Mouse (Mus musculus): ENCODE data around the gene Asap3. TPM values are rescaled to one million over a fixed set of nuclear protein-coding genes. Genes with fewer than 3 reads are reported as not detected.

Gene Asap3
- total RNA-seq, 1 experiment, result 4.7 TPM

DNA sequence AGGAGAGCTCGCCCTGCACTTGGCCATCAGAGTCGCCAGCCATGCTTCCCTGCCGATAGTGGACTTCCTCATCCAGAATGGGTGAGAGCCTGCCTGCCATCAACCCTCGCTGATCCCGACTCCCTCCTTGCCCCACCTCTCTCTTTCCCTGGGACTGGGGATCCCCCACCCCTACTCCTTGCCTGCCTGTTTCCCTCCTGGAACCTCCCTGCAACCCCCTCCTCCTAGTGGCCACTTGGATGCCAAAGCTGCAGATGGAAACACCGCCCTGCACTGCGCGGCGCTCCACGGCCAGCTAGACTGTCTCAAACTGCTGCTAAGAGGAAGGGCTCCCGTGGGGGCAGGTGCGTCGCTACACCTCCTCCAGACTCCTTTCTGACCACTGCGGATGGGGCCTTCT, 34.0 kb downstream of the Asap3 start:
- peaks cover 29% of the 10 kb centered on the region for H3K36me3 ChIP-seq (ENCODE audit: control insufficient read depth, insufficient read depth, low read length, poor library complexity, severe bottlenecking)
- no peak overlapping the region for H3K9ac ChIP-seq (ENCODE audit: insufficient read depth, low read depth, low read length, poor library complexity, severe bottlenecking)
- no peak for DNase-seq (ENCODE audit: low read depth, low spot score)
- no peak overlapping the region for H3K4me3 ChIP-seq (ENCODE audit: insufficient read depth in 1 of 2, low read depth in 1 of 2, low read length in 2 of 2, poor library complexity in 1 of 2, severe bottlenecking in 1 of 2)
- H3K9me3 ChIP-seq (ENCODE audit: control insufficient read depth, insufficient read depth, low read depth, low read length), result no peaks in the 10 kb centered on the region
- H3K27ac ChIP-seq (ENCODE audit: insufficient read depth, low read depth, low read length, poor library complexity, severe bottlenecking), result 0 out of 2 replicates have a peak overlapping the region, but pooled peaks have one; percentile 39
- no peak for TF ChIP-seq ZNF384 (IDR thresholded peaks at IDR 0.05; ENCODE audit: low read depth, low read length)
- no peak for TF ChIP-seq MAFK (IDR thresholded peaks at IDR 0.05; ENCODE audit: insufficient read depth, low read depth, low read length)
- no peak for TF ChIP-seq ZC3H11A (IDR thresholded peaks at IDR 0.05; ENCODE audit: borderline replicate concordance, low read depth, low read length)
- TF ChIP-seq HCFC1 (IDR thresholded peaks at IDR 0.05; ENCODE audit: borderline replicate concordance, insufficient read depth, low read length), result no peak
- TF ChIP-seq CHD2 (IDR thresholded peaks at IDR 0.05; ENCODE audit: low read depth, low read length), result no peak
- in situ Hi-C loops (cut with MboI; ENCODE audit: low sequenced_read_pairs in 2 of 2, unreplicated experiment in 2 of 2), result no loop called here
- peaks cover 9 to 30% of the 10 kb centered on the region in 2 experiments for H3K4me1 ChIP-seq (ENCODE audit: control insufficient read depth in 2 of 2, insufficient read depth in 2 of 2, low read length in 2 of 2, poor library complexity in 1 of 2)

DNA sequence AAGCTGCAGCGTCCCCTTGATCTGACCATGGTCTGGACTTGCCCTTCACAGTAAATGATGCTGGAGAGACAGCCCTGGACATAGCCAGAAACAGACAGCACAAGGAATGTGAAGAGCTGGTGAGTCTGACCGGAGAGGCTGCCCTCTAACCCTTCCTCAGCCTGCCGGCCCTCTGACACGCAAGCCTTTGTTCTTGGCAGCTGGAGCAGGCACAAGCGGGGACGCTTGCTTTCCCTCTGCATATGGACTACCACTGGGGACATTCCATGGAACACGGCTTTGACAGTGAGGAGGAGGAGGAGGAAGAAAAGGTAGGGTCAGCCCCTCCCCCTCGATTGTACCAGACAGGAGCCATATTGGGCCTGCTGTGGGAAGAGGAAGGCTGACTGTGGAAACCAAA, 34.8 kb downstream of the Asap3 start:
- H3K4me1 ChIP-seq (ENCODE audit: control insufficient read depth in 2 of 2, insufficient read depth in 2 of 2, low read length in 2 of 2, poor library complexity in 1 of 2), result peaks cover 9 to 33% of the 10 kb centered on the region in 2 experiments
- in situ Hi-C loops (cut with MboI; ENCODE audit: low sequenced_read_pairs in 2 of 2, unreplicated experiment in 2 of 2), result no loop called here
- TF ChIP-seq ZNF384 (IDR thresholded peaks at IDR 0.05; ENCODE audit: low read depth, low read length) (no peak), ZC3H11A (IDR thresholded peaks at IDR 0.05; ENCODE audit: borderline replicate concordance, low read depth, low read length) (no peak), MAFK (IDR thresholded peaks at IDR 0.05; ENCODE audit: insufficient read depth, low read depth, low read length) (no peak), HCFC1 (IDR thresholded peaks at IDR 0.05; ENCODE audit: borderline replicate concordance, insufficient read depth, low read length) (no peak), CHD2 (IDR thresholded peaks at IDR 0.05; ENCODE audit: low read depth, low read length) (no peak)
- DNase-seq (ENCODE audit: low read depth, low spot score), result no peak
- no peak overlapping the region for H3K4me3 ChIP-seq (ENCODE audit: insufficient read depth in 1 of 2, low read depth in 1 of 2, low read length in 2 of 2, poor library complexity in 1 of 2, severe bottlenecking in 1 of 2)
- H3K9ac ChIP-seq (ENCODE audit: insufficient read depth, low read depth, low read length, poor library complexity, severe bottlenecking), result no peak overlapping the region
- H3K36me3 ChIP-seq (ENCODE audit: control insufficient read depth, insufficient read depth, low read length, poor library complexity, severe bottlenecking), result peaks cover 28% of the 10 kb centered on the region
- H3K27ac ChIP-seq (ENCODE audit: insufficient read depth, low read depth, low read length, poor library complexity, severe bottlenecking), result no peak overlapping the region
- H3K9me3 ChIP-seq (ENCODE audit: control insufficient read depth, insufficient read depth, low read depth, low read length), result no peaks in the 10 kb centered on the region

DNA sequence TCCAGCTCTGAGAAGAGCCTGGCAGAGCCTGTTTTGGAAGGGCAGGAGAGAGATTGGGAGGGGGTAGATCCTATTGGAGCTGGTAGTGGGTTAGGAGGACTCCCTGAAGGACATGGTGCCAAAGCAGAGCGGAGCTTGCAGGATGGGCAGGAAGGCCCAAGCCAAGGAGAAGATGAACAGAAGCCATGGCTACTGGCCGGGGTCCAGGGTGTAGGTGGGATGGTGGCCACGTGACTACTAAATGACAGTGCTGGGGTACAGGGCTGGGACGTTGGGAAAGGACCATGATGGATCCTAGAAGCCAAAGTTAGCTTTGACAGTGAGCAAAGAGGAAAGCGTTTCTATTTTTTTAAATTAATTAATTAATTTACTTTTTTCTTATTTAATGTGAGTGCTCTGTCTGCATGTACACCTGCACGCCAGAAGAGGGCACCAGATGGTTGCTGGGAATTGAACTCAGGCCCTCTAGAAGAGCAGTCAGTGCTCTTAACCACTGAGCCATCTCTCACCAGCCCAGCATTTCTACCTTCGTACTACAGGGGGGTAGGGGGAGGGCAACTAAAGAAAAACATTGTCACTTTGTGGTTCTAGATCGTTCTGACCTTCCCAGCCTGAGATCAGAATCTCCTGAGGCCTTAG, 36.0 kb downstream of the Asap3 start:
- Histone ChIP-seq H3K9me3 (ENCODE audit: control insufficient read depth, insufficient read depth, low read depth, low read length) (no peaks in the 10 kb centered on the region), H3K27ac (ENCODE audit: insufficient read depth, low read depth, low read length, poor library complexity, severe bottlenecking) (no peak overlapping the region), H3K9ac (ENCODE audit: insufficient read depth, low read depth, low read length, poor library complexity, severe bottlenecking) (no peak overlapping the region), H3K4me1 (ENCODE audit: control insufficient read depth in 2 of 2, insufficient read depth in 2 of 2, low read length in 2 of 2, poor library complexity in 1 of 2) (peaks cover 9 to 33% of the 10 kb centered on the region in 2 experiments), H3K36me3 (ENCODE audit: control insufficient read depth, insufficient read depth, low read length, poor library complexity, severe bottlenecking) (peaks cover 26% of the 10 kb centered on the region), H3K4me3 (ENCODE audit: insufficient read depth in 1 of 2, low read depth in 1 of 2, low read length in 2 of 2, poor library complexity in 1 of 2, severe bottlenecking in 1 of 2) (no peak overlapping the region)
- no peak for DNase-seq (ENCODE audit: low read depth, low spot score)
- in situ Hi-C loops (cut with MboI; ENCODE audit: low sequenced_read_pairs in 2 of 2, unreplicated experiment in 2 of 2), result no loop called here
- TF ChIP-seq ZNF384 (IDR thresholded peaks at IDR 0.05; ENCODE audit: low read depth, low read length) (no peak), MAFK (IDR thresholded peaks at IDR 0.05; ENCODE audit: insufficient read depth, low read depth, low read length) (no peak), HCFC1 (IDR thresholded peaks at IDR 0.05; ENCODE audit: borderline replicate concordance, insufficient read depth, low read length) (no peak), CHD2 (IDR thresholded peaks at IDR 0.05; ENCODE audit: low read depth, low read length) (no peak), ZC3H11A (IDR thresholded peaks at IDR 0.05; ENCODE audit: borderline replicate concordance, low read depth, low read length) (no peak)

DNA sequence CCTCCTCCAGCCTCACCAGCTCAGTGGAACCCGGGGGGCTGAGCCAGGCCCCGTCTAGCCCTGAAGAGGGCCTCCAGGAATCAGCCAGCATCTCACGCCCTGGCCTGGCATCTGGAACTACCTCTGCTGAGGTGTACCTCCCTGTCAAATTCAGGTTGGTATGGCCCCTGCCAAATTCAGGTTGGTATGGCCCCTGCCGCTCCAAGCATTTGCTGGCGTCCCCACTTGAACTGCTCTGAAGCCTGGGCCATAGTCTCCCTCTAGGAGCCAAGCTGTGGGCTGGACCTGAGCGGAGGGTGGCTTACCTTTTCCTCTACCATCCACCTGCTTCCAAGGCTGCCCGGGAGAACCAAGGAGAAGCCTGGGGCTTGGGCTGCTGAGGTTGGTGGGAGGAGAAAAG, 36.6 kb downstream of the Asap3 start:
- no peak overlapping the region for H3K4me3 ChIP-seq (ENCODE audit: insufficient read depth in 1 of 2, low read depth in 1 of 2, low read length in 2 of 2, poor library complexity in 1 of 2, severe bottlenecking in 1 of 2)
- no peaks in the 10 kb centered on the region for H3K9me3 ChIP-seq (ENCODE audit: control insufficient read depth, insufficient read depth, low read depth, low read length)
- DNase-seq (ENCODE audit: low read depth, low spot score), result no peak
- H3K27ac ChIP-seq (ENCODE audit: insufficient read depth, low read depth, low read length, poor library complexity, severe bottlenecking), result no peak overlapping the region
- H3K36me3 ChIP-seq (ENCODE audit: control insufficient read depth, insufficient read depth, low read length, poor library complexity, severe bottlenecking), result peaks cover 26% of the 10 kb centered on the region
- TF ChIP-seq ZNF384 (IDR thresholded peaks at IDR 0.05; ENCODE audit: low read depth, low read length), result no peak
- TF ChIP-seq ZC3H11A (IDR thresholded peaks at IDR 0.05; ENCODE audit: borderline replicate concordance, low read depth, low read length), result no peak
- no peak for TF ChIP-seq CHD2 (IDR thresholded peaks at IDR 0.05; ENCODE audit: low read depth, low read length)
- TF ChIP-seq HCFC1 (IDR thresholded peaks at IDR 0.05; ENCODE audit: borderline replicate concordance, insufficient read depth, low read length), result no peak
- TF ChIP-seq MAFK (IDR thresholded peaks at IDR 0.05; ENCODE audit: insufficient read depth, low read depth, low read length), result no peak
- in situ Hi-C loops (cut with MboI; ENCODE audit: low sequenced_read_pairs in 2 of 2, unreplicated experiment in 2 of 2), result no loop called here
- peaks cover 9 to 31% of the 10 kb centered on the region in 2 experiments for H3K4me1 ChIP-seq (ENCODE audit: control insufficient read depth in 2 of 2, insufficient read depth in 2 of 2, low read length in 2 of 2, poor library complexity in 1 of 2)
- H3K9ac ChIP-seq (ENCODE audit: insufficient read depth, low read depth, low read length, poor library complexity, severe bottlenecking), result peak overlapping the region; percentile 30; the same call in 1 of the 2 replicates
